Comparison of ENCODE assay signal across 15 mouse cellular contexts in the genomic region with DNA sequence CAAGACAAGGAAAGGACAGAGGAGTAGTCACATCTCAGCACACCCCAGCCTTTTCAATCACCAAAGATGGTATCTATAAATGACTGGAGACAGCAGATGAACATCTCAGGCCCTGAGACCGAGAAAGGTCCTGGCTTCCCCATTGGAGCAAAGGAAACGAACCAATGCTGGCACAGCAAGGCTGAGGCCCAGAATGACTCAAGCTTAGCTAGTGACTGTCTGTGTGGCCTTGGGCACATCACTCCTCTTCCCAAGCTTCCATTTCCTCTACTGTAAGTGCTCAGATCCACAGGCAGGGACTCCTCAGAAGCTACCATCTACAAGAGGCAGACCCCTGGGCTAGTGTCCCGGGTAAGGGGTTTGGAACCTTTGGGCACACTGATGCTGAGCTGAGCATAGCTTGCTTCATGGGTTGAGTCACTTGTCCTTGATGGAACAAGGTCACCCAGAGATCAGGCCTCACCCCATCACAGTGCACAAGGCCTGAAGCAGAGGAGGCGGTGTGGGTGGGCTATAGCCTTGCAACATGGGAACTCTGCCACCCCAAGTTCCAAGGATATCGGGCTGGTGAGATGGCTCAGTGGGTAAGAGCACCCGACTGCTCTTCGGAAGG. TPM values are rescaled to one million over a fixed set of nuclear protein-coding genes. Genes with fewer than 3 reads are reported as not detected.
"Had no signal": no experiment of that assay in that cellular context is flagged by ENCODE, and none has a peak within 500 bp of the region (broad histone marks: within the 10 kb centered on the region; RNA-seq: fewer than 3 reads in every experiment).

No protein-coding gene starts in this region.

- H3K9me3 ChIP-seq: limb, embryonic 15.5 days; liver, embryonic 13.5 days; lung, embryonic 15.5 days; midbrain, embryonic 12.5 days; stomach, embryonic 15.5 days had no signal

- H3K4me3 ChIP-seq: limb, embryonic 15.5 days; liver, embryonic 13.5 days; lung, embryonic 15.5 days; midbrain, embryonic 12.5 days; stomach, embryonic 15.5 days had no signal

- DNase-seq: kidney, adult 2 months; kidney, postnatal 10 days; layer of hippocampus, postnatal 36 days; liver, embryonic 13.5 days; liver, postnatal 0 days; lung, postnatal 14 days; right cerebral cortex, postnatal 14 days; thymus, adult 2 months; thymus, postnatal 25 days had no signal

- H3K4me2 ChIP-seq: limb, embryonic 15.5 days; liver, embryonic 13.5 days; lung, embryonic 15.5 days; midbrain, embryonic 12.5 days; stomach, embryonic 15.5 days had no signal

- H3K9ac ChIP-seq: limb, embryonic 15.5 days; liver, embryonic 13.5 days; liver, postnatal 0 days; lung, embryonic 15.5 days; midbrain, embryonic 12.5 days; stomach, embryonic 15.5 days had no signal

- H3K27ac ChIP-seq: limb, embryonic 15.5 days; liver, embryonic 13.5 days; lung, embryonic 15.5 days; midbrain, embryonic 12.5 days; stomach, embryonic 15.5 days had no signal

- H3K27me3 ChIP-seq: limb, embryonic 15.5 days; liver, embryonic 13.5 days; lung, embryonic 15.5 days; midbrain, embryonic 12.5 days; stomach, embryonic 15.5 days had no signal

- H3K4me1 ChIP-seq: limb, embryonic 15.5 days; liver, embryonic 13.5 days; lung, embryonic 15.5 days; midbrain, embryonic 12.5 days; stomach, embryonic 15.5 days had no signal

- ATAC-seq: liver, postnatal 0 days; midbrain, embryonic 16.5 days had no signal

RNA-seq across cellular contexts. Expression of a gene that starts 17.1 kb away (rescaled TPM):
- total RNA-seq: megakaryocyte-erythroid progenitor cell, adult 5-6 weeks had no signal
